Mouse (Mus musculus): ENCODE measurements around the gene Lsm7. TPM values are rescaled to one million over a fixed set of nuclear protein-coding genes. Genes with fewer than 3 reads are reported as not detected.

Lsm7 gene
- polyA plus RNA-seq (2012; rRNA removed) = 73.9 and 111 TPM in 2 replicates

DNA sequence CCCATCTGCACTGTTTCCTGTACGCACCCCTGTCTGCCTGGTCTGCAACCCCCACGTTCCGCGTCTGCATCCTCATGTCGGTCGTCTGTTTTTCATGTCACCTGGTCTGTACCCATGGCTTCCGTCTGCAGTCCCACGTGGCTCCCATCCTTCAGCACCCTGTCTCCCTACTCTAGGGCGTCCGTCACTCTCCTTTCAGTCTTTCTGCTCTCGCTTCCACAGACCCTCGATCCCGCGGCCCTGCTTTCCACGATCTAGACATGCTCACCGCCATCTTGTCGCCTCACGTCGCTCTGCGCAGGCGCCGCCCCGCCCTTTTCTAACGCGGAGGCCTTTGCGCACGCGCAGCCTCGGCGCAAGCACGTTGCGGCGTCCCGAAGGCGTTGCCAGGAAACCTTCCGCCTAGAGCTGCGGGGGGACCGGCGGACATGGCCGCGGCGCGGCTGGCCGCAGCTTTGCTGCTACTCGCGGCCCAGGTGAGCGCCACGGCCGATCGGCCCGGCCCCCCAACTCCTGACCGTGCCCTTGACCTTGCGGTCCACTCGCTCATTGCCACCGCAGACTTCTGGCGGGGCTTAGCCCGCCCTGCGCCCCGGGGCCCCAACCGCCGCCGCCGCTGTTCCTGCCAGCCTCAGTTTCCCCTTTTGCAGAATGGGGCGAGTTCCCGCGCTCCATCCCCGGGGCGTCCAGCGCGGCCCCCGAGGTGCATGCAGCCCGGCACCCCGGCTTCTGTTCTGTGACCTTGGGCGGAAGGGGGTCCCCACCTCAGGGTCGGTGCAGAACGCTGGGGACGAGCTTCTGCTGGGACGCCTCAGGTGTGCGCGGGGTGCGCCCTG, at the start of gene Lsm7, which contains the start of gene Sppl2b:
Lsm7 (minus strand) TSS at position 297 of the 836 bp plus-strand sequence.
Sppl2b (plus strand) TSS at position 363 of the 836 bp plus-strand sequence.

DNA sequence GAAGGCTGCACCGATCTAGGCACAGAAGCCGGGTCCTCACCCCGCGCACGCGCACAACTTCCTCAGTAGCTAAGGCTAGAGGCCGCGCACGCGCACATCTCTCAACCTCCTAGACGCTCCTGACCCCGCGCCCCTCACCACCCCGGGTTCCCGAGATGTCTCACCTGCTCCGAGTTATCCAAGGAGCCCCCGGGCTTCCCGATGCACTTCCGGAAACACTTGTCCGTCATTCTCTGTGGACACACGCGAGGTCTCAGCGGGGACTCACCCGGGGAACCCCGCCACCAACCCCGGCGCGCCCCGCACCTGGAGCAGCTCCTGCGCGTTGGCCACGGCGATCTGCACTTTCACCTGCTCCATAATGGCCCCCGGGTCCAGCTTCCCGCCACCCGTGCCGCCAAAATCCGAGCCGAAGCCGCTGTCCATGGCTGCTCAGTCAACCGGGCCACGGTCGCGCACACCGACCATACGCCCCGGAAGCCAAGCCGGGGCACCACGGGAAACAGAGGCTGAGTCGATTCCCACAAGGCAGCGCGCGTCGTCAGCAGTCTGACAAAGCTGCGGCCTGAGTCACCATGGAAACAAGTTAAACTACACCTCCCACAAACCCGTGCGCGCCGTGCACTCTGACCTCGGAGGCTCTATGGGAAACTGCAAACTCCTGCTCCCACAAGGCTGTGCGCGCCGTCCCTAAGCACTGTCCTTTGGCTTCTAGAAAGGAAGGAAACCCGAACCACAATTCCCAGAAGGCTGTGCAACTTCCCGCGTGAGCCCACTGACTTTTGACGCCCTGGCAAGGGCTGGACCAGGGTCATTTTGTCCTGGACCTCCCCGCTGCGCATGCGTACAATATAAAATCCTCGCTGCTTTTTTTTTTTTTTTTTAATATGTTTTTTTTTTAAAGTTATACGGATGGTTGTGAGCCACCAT, 45.6 kb upstream of the Lsm7 start, which contains the start of gene Timm13:
Timm13 (minus strand) TSS at position 652 of the 930 bp plus-strand sequence.

GRCm38 (mm10) chr10:80871581-80871980, 16.6 kb upstream of the Lsm7 start, which contains the start of gene Tmprss9:
Gene Tmprss9 (plus strand): TSS chr10:80871848.

DNA sequence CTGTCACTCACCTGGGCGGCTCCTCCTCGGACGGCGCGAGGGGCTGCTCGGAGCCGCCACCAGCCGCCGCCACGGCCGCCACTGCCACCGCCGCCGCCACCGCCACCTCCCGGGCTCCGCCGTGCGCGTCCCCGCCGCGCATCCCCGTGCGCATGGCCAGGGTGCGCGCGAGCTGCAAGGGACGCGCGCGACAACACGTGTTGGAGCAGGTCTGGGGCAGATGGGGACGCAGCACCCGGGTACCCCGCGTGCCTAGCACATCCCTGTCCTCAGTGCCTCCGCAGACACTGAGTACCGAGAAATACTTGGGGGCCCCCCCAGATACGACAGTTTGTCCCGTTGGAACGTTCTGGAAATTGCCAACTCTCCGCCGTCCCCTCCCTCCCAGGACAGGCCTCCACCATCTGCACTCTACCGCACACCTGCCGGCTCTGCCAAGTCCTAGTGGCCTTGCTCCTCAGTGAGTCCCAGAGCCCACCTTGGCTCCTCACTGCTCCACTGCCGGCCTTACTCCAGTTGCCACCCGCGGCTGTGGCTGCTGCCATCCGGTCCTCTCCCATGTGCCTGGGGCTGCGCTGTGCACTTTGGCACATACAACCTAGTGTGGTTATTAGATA, 11.0 kb downstream of the Lsm7 start, which contains the start of gene Lingo3:
Lingo3 (minus strand) TSS at position 109 of the 617 bp plus-strand sequence.

GRCm38 (mm10) chr10:80826151-80827062, 28.6 kb downstream of the Lsm7 start, which contains the start of gene Oaz1:
Gene Oaz1 (plus strand): TSS chr10:80826656.

DNA sequence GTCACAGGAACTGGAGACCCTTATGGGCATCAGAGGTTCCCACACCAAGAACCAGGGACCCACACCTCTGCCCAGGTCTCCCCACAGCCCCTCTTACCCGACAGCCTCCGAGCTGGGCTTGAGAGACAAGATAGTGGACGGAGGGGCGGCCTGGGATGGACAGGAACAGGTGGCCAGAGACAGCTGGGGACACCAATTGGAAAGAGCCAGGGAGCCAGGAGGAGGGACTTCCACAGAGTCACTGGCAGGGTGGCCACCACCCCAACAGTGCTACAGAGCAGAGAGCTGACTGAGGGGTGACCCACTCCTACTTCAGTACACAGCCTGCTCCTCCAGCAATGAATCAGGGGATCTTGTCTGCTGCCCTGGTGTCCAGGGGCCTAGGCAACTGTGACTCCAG, 41.6 kb downstream of the Lsm7 start, which contains the start of gene Jsrp1:
Jsrp1 (minus strand) TSS at position 133 of the 400 bp plus-strand sequence.

DNA sequence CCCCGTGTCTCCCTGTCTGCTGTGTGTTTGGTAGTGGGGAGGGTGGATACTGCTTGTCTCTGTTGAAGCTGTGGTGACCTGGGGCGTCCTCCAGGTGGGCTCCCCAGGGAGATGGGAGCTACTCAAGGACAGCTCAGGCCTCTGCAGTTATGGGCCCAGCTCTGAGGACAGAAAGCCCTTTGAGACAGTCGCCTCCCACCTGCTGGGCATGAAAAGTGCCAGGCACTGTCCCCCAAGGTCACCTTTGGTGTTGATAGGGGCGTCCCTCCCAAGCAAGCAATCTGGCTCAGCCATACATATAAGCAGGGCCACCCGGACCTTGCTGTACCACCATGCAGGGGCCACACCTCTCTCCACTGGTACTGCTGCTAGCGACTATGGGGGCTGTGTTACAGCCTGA, 50.1 kb downstream of the Lsm7 start, which contains the start of gene Amh:
Amh (plus strand) TSS at position 328 of the 400 bp plus-strand sequence.

Other genes starting within 250 kb of the Lsm7 start
- 3.8 and 4.9 TPM in 2 replicates for gene Gm49322, start 249.2 kb downstream of the Lsm7 start, polyA plus RNA-seq (2012; rRNA removed)
- gene Csnk1g2, start 232.4 kb downstream of the Lsm7 start, polyA plus RNA-seq (2012; rRNA removed) = 326 and 352 TPM in 2 replicates
- gene Btbd2, start 198.1 kb downstream of the Lsm7 start, polyA plus RNA-seq (2012; rRNA removed) = 89.5 and 97.5 TPM in 2 replicates
- gene Mknk2, start 177.1 kb downstream of the Lsm7 start, polyA plus RNA-seq (2012; rRNA removed) = 385 and 392 TPM in 2 replicates
- gene Mob3a, start 153.2 kb downstream of the Lsm7 start, polyA plus RNA-seq (2012; rRNA removed) = 39.9 and 49.0 TPM in 2 replicates
- 52.3 and 56.7 TPM in 2 replicates for gene Izumo4, start 153.0 kb downstream of the Lsm7 start, polyA plus RNA-seq (2012; rRNA removed)
- 116 and 122 TPM in 2 replicates for gene Ap3d1, start 112.9 kb downstream of the Lsm7 start, polyA plus RNA-seq (2012; rRNA removed)
- gene Dot1l, start 100.0 kb downstream of the Lsm7 start, polyA plus RNA-seq (2012; rRNA removed) = 25.5 and 45.2 TPM in 2 replicates
- 31.8 and 39.2 TPM in 2 replicates for gene Sf3a2, start 57.0 kb downstream of the Lsm7 start, polyA plus RNA-seq (2012; rRNA removed)
- 54.2 and 71.9 TPM in 2 replicates for gene Plekhj1, start 56.6 kb downstream of the Lsm7 start, polyA plus RNA-seq (2012; rRNA removed)
- gene Amh, start 50.0 kb downstream of the Lsm7 start, polyA plus RNA-seq (2012; rRNA removed) = 0.67 and 1.1 TPM in 2 replicates
- gene Jsrp1, start 41.7 kb downstream of the Lsm7 start, polyA plus RNA-seq (2012; rRNA removed) = 0.13 TPM in 1 of 2 replicates, not detected in the other
- 843 and 1,116 TPM in 2 replicates for gene Oaz1, start 28.6 kb downstream of the Lsm7 start, polyA plus RNA-seq (2012; rRNA removed)
- gene Lingo3, start 11.2 kb downstream of the Lsm7 start, polyA plus RNA-seq (2012; rRNA removed) = not detected in 2 replicates
- 128 and 145 TPM in 2 replicates for gene Sppl2b, start 66 bp upstream of the Lsm7 start, polyA plus RNA-seq (2012; rRNA removed)
- gene Tmprss9, start 16.6 kb upstream of the Lsm7 start, polyA plus RNA-seq (2012; rRNA removed) = 0.30 and 0.33 TPM in 2 replicates
- 270 and 310 TPM in 2 replicates for gene Timm13, start 45.8 kb upstream of the Lsm7 start, polyA plus RNA-seq (2012; rRNA removed)
- gene Lmnb2, start 63.0 kb upstream of the Lsm7 start, polyA plus RNA-seq (2012; rRNA removed) = 42.0 and 44.6 TPM in 2 replicates
- 28.3 and 29.6 TPM in 2 replicates for gene Gadd45b, start 74.9 kb upstream of the Lsm7 start, polyA plus RNA-seq (2012; rRNA removed)
- gene Gng7, start 159.7 kb upstream of the Lsm7 start, polyA plus RNA-seq (2012; rRNA removed) = 1.2 and 1.7 TPM in 2 replicates
- gene Diras1, start 170.5 kb upstream of the Lsm7 start, polyA plus RNA-seq (2012; rRNA removed) = 0.54 and 0.86 TPM in 2 replicates
- gene Slc39a3, start 182.2 kb upstream of the Lsm7 start, polyA plus RNA-seq (2012; rRNA removed) = 43.7 and 44.3 TPM in 2 replicates
- gene Sgta, start 205.0 kb upstream of the Lsm7 start, polyA plus RNA-seq (2012; rRNA removed) = 211 and 238 TPM in 2 replicates
- 58.4 and 62.8 TPM in 2 replicates for gene Thop1, start 214.8 kb upstream of the Lsm7 start, polyA plus RNA-seq (2012; rRNA removed)
- 4.2 and 6.2 TPM in 2 replicates for gene Creb3l3, start 243.7 kb upstream of the Lsm7 start, polyA plus RNA-seq (2012; rRNA removed)